Mouse (Mus musculus) midbrain, postnatal 0 days (tissue): ENCODE results near the gene C87436. TPM values are rescaled to one million over a fixed set of nuclear protein-coding genes. Genes with fewer than 3 reads are reported as not detected.

ENCODE experiments used
- ATAC-seq: fragments of 200-750 bp; cut with Nextera tagmentation; 2 replicates; pipeline ENCODE4 v1.8.0; 2017; ENCODE audit warnings: moderate number of reproducible peaks, mild to moderate bottlenecking, moderate TSS enrichment, moderate library complexity; ENCODE audit not compliant: low FRiP score
- DNase-seq: peaks from one replicate; pipeline ENCODE4 v3.0.0-alpha.2; 2015; ENCODE audit warnings: low spot score
- H3K27ac ChIP-seq: fragments of 300-500 bp; sonication (generic); 2 replicates; pipeline ENCODE4 v1.5.1; 2014; ENCODE audit warnings: low read depth, mild to moderate bottlenecking, low read length, mixed read lengths
- H3K27me3 ChIP-seq: fragments of 300-500 bp; sonication (generic); 2 replicates; pipeline ENCODE4 v1.6.1; 2014; ENCODE audit warnings: low read length, control low read depth, mixed read lengths; ENCODE audit not compliant: insufficient read depth
- H3K36me3 ChIP-seq: fragments of 300-500 bp; sonication (generic); 2 replicates; pipeline ENCODE4 v1.6.1; 2014; ENCODE audit warnings: low read length, control low read depth, mixed read lengths; ENCODE audit not compliant: insufficient read depth
- H3K4me1 ChIP-seq: fragments of 300-500 bp; sonication (generic); 2 replicates; pipeline ENCODE4 v1.6.1; 2014; ENCODE audit warnings: mild to moderate bottlenecking, control low read depth, antibody characterized with exemption, low read length, mixed read lengths; ENCODE audit not compliant: insufficient read depth
- H3K4me2 ChIP-seq: fragments of 300-500 bp; sonication (generic); 2 replicates; pipeline ENCODE4 v1.6.1; 2014; ENCODE audit warnings: low read depth, mild to moderate bottlenecking, low read length, mixed read lengths; ENCODE audit not compliant: poor library complexity, severe bottlenecking
- H3K4me3 ChIP-seq: fragments of 300-500 bp; sonication (generic); 2 replicates; pipeline ENCODE4 v1.5.1; 2014; ENCODE audit warnings: low read depth, mild to moderate bottlenecking, low read length, moderate library complexity
- H3K9ac ChIP-seq: fragments of 300-500 bp; sonication (generic); replicated peaks from 2 replicates; pipeline ENCODE4 v1.6.1; 2014; ENCODE audit warnings: mild to moderate bottlenecking, low read length, moderate library complexity, mixed read lengths; ENCODE audit not compliant: poor library complexity, severe bottlenecking
- H3K9me3 ChIP-seq: fragments of 300-500 bp; sonication (generic); 2 replicates; pipeline ENCODE4 v1.6.1; 2016; ENCODE audit warnings: low read length, control low read depth
- CTCF ChIP-seq: IDR thresholded peaks from 2 replicates; pipeline ENCODE4 v1.5.1; 2016; ENCODE audit warnings: antibody characterized with exemption, mild to moderate bottlenecking
- WGBS: fragments of 180-500 bp; shearing (Covaris S2); extraction: QIAGEN DNeasy Blood & Tissue Kit; methylation state at CpG from one replicate; pipeline ENCODE4 v1.1.7; 2014; 5-methylcytosine and 5-hydroxymethylcytosine counted together
- polyA plus RNA-seq: library from polyadenylated mRNA; unstranded; fragments of >200 nt; fragmentation: Nextera tagmentation; extraction: Ambion mirVana; gene quantifications from 2 replicates; pipeline ENCODE4 v1.2.1, GENCODE M21; 2015
- total RNA-seq: library from RNA; depleted of rRNA; stranded (reverse); fragments of >200 nt; gene quantifications from 2 replicates; pipeline ENCODE4 v1.2.3, GENCODE M21; 2014

The C87436 gene
- total and polyA plus RNA-seq, 2 experiments from 2014 or later, result 13.9 to 16.3 TPM

DNA sequence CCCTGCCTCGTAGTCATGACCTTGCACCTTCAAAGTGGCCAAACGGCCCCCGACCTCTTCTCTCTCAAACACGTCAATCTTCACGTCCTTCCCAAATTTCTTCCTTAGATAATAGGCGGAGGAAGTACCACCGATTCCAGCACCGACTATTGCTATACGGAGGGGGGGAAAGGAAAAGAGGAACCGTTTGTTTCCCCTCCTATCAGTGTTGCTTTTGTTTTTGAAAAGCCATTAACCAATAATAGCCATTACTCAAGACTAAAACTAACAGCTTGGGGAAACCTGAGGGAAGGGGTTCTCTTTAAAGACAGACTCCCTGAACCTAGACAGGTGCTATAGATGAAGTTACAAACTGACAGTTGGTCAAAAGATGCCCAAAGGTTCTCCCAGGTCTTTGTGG, 42.2 kb upstream of the C87436 start:
- H3K9ac ChIP-seq, result peak overlapping the region; percentile 98
- H3K4me2 ChIP-seq, result peak overlapping the region; percentile 72
- no peaks in the 10 kb centered on the region for H3K9me3 ChIP-seq
- peaks cover 8% of the 10 kb centered on the region; the same call in 1 of the 2 replicates for H3K4me1 ChIP-seq
- H3K27ac ChIP-seq, result peak overlapping the region; percentile 96
- no peak for DNase-seq
- no peak for TF ChIP-seq CTCF
- H3K36me3 ChIP-seq, result peaks cover 10% of the 10 kb centered on the region
- H3K4me3 ChIP-seq, result peak overlapping the region; percentile 95
- 13% methylated on average over 10 of the region's 10 CpGs for WGBS
- H3K27me3 ChIP-seq, result no peaks in the 10 kb centered on the region
- ATAC-seq, result no peak

DNA sequence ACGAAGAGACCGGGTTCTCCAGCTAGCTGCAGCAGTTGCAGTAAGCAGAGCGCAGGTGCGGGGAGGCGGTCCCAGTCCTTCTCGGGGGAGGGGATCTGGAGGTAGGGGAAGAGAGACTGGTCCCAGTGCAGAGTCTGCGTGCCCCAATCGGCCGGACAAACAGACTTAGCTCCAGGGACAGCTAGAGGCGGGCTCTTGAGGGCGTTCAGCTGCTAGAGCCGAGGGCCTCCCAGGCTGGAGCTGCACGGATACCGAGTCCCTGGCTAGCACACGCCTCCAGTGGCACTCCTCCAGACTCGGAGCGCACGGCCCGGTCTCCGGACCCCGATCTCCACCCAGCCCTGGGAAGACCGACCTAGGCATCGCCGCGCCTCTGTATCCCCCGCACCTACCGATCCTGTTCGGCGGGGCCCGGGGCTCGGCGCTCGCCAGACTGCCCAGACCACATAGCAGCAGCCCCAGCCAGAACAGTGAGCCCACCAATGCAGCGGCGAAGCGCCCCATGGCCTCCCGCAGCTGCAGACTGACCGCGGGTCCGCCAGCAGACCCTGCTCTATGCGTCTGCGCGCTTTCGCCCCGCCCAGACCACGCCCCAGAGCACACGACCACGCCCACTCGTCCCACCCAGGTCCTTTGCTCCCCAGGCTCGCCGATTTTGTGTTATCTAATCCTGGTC, 41.5 kb upstream of the C87436 start, which contains the start of gene Pcyox1:
Gene Pcyox1 (minus strand): TSS at position 574 of the 676 bp plus-strand sequence.
- H3K4me2 ChIP-seq, result peak within 1 kb of the TSS; percentile 72
- peak; percentile 92 for ATAC-seq
- peak within 1 kb of the TSS; percentile 96 for H3K27ac ChIP-seq
- peak within 1 kb of the TSS; percentile 98 for H3K9ac ChIP-seq
- peak within 1 kb of the TSS; percentile 95 for H3K4me3 ChIP-seq
- no peaks in the 10 kb centered on the region for H3K27me3 ChIP-seq
- DNase-seq, result peak; percentile 89
- peaks cover 3% of the 10 kb centered on the region for H3K36me3 ChIP-seq
- under 1% methylated on average over 51 of the region's 51 CpGs for WGBS
- no peak for TF ChIP-seq CTCF
- peaks cover 8% of the 10 kb centered on the region; the same call in 1 of the 2 replicates for H3K4me1 ChIP-seq
- H3K9me3 ChIP-seq, result no peaks in the 10 kb centered on the region

DNA sequence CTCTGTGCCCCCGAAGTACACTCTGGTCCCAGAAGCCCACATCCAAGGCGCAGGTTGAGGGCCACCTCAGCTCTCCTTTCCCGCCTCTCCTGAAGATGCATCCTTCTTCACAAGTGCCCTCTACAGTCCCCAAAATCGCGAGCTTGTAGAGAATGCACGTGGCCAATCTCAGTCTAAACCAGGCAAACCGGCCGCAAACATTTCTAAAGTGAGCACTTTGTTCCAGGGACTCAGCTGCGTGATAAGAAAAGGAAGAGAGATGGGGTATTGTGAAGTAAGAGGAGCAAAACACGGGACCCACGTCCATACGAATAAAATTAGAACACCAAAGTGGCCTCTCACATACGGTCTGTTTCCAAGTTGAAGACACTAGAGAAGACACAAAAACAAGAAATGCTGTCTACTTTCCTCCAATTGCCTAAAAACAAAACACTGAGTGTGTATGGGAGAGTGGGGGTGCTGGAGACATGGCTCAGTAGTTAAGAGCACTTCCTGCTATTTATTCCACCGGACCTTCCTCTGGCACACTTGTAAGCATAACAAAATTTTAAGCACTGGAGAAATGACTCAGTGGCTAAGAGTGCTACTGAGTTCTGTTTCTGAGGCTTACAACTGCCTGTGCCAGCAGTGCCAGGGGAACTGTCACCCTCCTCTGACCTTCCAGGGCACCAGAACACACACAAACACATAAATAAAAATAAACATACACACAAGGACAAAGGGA, 40.8 kb upstream of the C87436 start:
- H3K9me3 ChIP-seq, result no peaks in the 10 kb centered on the region
- peak; percentile 37; the same call in 1 of the 2 replicates for TF ChIP-seq CTCF
- H3K27me3 ChIP-seq, result no peaks in the 10 kb centered on the region
- H3K27ac ChIP-seq, result peak overlapping the region; percentile 96
- H3K36me3 ChIP-seq, result no peaks in the 10 kb centered on the region
- peaks cover 8% of the 10 kb centered on the region; the same call in 1 of the 2 replicates for H3K4me1 ChIP-seq
- peak overlapping the region; percentile 95 for H3K4me3 ChIP-seq
- 6% methylated on average over 14 of the region's 14 CpGs for WGBS
- peak overlapping the region; percentile 98 for H3K9ac ChIP-seq
- peak overlapping the region; percentile 72 for H3K4me2 ChIP-seq
- ATAC-seq (peak; percentile 67), DNase-seq (no peak)

DNA sequence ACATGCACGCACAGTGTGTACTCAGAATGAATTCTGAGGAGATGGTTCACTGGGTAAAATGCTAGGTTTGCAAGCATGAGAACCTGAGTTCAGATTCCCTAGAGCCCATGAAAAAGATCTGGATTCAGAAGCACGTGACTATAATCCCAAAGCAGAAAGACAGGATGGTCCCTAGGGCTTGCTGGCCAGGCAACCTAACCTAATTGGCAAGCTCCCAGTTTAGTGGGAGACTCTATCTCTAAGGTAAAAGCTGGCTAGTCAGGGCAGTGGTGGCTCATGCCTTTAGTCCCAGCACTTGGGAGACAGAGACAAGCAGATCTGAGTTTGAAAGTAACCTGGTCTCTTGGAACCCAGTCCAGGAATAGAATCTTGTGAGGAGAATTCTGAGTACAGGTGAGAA, 39.2 kb upstream of the C87436 start:
- Histone ChIP-seq H3K27me3 (no peaks in the 10 kb centered on the region), H3K4me3 (no peak overlapping the region), H3K4me1 (peaks cover 8% of the 10 kb centered on the region; the same call in 1 of the 2 replicates), H3K36me3 (no peaks in the 10 kb centered on the region), H3K9ac (no peak overlapping the region), H3K9me3 (no peaks in the 10 kb centered on the region), H3K4me2 (no peak overlapping the region), H3K27ac (no peak overlapping the region)
- TF ChIP-seq CTCF, result no peak
- ATAC-seq (no peak), DNase-seq (no peak)
- WGBS, result 77% methylated on average over 2 of the region's 2 CpGs

DNA sequence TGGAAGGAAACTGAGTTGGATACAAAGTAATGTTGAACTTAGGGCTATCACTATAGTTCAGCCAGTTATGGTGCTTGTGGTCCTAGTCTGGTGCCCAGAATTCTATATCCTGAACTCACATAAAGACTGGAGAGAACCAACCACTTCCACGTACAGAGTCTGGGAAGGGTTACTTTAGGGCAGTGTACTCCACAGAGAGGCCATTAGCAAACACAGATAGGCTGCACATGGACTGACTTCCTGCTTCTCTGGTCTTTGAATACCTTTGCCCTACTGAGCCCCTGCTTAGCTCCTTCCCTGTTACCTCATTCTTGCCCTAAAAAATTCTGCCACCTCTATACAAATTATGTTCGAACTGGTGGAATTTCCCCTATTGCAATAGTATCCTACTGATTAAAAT, 38.2 kb upstream of the C87436 start:
- Histone ChIP-seq H3K4me2 (no peak overlapping the region), H3K27ac (no peak overlapping the region), H3K4me3 (no peak overlapping the region), H3K9ac (no peak overlapping the region), H3K36me3 (no peaks in the 10 kb centered on the region), H3K27me3 (no peaks in the 10 kb centered on the region), H3K9me3 (no peaks in the 10 kb centered on the region), H3K4me1 (peaks cover 6% of the 10 kb centered on the region; the same call in 1 of the 2 replicates)
- no peak for DNase-seq
- ATAC-seq, result no peak
- no peak for TF ChIP-seq CTCF
- WGBS, result 89% methylated on average over 2 of the region's 2 CpGs

DNA sequence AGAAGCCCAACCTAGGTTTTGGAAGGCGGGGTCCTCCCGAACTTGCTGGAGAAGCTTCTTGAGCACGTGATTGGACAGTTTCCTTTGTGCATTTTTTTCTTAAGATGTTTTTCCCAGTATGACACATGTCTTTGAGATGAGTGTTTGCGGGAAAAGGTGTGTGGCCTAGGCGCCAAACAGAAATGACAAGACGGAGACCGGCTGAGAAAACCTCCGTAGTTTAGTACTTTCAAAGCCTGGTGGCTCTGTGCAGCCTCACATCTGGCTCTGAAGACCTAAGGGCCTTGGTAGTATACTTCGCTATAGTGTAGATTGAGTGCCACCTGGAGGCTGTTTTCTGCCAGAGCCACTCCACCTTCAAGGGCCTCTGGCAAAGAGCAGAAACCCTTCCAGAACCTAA, 37.2 kb upstream of the C87436 start:
- Histone ChIP-seq H3K27ac (no peak overlapping the region), H3K4me1 (no peaks in the 10 kb centered on the region), H3K9ac (no peak overlapping the region), H3K9me3 (no peaks in the 10 kb centered on the region), H3K27me3 (no peaks in the 10 kb centered on the region), H3K4me3 (peak overlapping the region; percentile 8; the same call in 1 of the 2 replicates), H3K4me2 (peak overlapping the region; percentile 36), H3K36me3 (no peaks in the 10 kb centered on the region)
- ATAC-seq (no peak), DNase-seq (peak; percentile 80)
- peak; percentile 77 for TF ChIP-seq CTCF
- WGBS, result 6% methylated on average over 9 of the region's 9 CpGs
